Mouse (Mus musculus) adrenal gland, adult 18-20 months (tissue): Measurements from ENCODE around the gene Col25a1. TPM values are rescaled to one million over a fixed set of nuclear protein-coding genes. Genes with fewer than 3 reads are reported as not detected.

Experiments
- DNase-seq, 2 experiments: peaks; one replicate each; pipeline ENCODE4 v3.0.0; 2021 to 2022; ENCODE audit warnings: low spot score in 2 of 2
- total RNA-seq, 2 experiments: library from RNA; stranded (reverse); gene quantifications; 1 replicate in 1 of 2; 2 replicates in 1 of 2; pipeline ENCODE4 v1.2.3; 2021

Gene Col25a1
- total RNA-seq, 2 experiments from 2014 or later, result 1.5 to 5.6 TPM

DNA sequence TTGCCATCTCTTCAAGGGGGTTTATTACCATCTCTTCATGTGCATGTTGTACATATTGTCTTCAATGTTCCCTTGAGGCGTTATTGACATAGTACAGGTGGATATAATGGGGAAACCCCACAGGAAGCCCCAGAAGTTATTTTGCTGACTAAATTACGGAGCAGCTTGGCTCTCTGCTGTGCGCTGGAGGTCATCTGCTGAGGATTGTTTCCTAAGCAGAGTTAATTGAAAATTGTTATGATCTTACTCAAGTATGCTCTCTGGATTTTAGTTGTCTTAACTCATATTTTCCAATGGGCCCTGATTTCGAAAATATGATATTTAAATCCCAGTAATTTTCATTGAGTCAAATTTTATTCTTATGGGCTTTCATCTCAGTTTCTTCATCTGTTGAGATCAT, 178.0 kb downstream of the Col25a1 start:
- DNase-seq, result no peak

DNA sequence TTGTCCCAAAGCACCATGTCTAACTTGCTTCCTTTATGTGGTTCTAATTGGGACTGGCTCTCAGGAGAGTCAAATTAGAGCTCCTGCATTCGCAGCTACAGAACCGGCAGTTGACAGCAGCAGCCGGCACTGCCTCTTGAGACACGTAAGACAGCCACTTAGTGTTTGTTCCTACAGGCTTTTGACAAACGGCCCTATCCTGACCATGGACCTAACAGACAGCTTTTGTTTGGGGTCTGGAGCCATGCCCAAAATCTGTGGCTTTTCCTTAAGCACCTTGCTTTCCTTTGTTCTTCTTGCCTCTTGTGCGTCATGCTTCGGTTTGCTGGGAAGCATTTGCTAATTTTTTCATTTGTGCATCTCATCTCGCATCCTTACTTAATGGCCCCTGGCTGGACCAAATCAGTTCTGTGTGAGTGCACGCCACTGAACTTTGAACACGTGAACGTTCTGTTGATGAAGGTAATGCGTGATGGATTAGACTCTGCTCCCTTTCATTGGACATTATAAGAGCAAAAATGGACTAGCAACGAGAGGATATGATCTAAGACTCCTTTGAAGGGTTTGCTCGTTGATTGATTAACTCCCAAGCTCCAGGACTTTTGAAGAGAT, 179.5 kb downstream of the Col25a1 start:
- DNase-seq, result no peak

DNA sequence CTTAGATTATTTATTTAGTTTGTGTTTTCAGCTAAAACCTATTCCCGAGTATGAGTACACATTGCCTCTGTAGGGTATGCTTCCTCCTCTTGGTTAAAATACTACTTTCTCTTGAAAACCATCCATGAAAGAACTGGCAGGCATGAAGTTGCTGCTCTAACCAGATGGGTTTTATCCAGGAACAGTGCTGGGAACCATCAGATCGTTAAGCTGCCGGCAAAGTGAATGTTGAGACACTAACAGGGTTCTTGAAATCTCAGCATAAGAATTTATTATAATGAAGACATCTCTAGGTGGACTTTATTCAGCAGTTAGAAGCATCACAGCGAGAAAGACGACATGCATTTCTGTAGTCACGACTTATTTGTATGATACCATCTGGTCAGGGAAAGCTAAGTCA, 181.9 kb downstream of the Col25a1 start:
- no peak for DNase-seq

DNA sequence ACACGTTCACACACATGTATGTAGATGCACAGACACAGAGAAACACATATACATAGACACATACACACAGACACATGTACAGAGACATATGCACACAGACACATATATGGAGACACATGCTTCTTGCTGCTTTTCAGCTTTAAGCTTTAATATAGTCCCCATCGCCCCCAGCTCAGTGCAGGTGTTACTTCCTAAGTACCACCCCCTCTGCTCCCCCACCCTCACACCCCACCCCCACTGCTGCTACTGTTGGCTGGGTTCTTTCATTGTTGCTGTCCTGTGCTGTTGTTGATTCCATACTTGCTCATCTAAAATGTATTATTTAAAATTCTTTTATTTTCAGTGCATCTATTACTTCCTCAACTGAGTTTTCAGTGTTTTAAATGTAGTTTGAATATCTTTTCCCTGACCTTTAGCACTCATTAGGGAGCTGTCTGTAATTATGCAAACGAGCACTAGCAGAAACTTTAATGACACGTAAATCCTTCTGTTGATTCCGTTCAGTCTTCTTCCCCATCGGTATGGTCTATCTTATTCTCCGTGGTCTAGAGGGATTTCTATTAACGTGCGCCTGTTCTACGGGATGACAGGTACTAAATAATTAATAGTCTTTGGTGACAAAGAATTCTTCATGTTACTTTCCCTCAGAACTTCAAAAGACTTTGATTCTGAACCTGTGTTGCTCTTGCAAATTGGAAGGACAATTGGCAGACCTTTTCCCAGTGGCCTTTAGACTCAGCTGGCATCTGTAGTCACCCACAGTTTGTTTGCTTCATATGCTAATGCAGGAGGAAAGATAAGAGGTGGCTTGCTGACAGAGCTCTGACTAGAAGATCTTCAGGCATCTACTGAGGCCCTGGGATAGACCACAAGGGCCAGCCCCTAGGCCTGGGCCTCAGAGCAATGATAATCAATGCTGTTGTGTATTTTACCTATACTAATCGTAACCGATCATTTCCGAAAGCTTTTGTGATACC, 196.0 kb downstream of the Col25a1 start:
- no peak for DNase-seq

DNA sequence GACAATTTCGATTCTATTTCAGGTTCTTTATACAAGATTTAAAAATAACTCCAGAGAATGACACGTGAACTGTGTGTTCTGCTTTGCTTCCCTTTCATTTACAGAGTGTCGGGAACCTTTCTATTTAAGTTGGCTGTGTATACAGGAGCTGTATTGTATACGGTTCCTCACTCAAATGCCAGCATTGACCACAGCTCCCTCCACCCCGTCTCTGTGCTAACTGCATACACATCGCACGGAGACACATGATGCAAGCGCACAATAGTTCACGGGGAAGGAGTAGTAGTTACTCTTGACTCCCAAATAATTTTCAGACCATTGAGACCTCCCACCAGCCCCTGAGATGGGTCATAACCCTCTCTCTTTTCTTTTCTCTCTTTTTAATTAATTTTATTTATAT, 197.6 kb downstream of the Col25a1 start:
- no peak for DNase-seq

DNA sequence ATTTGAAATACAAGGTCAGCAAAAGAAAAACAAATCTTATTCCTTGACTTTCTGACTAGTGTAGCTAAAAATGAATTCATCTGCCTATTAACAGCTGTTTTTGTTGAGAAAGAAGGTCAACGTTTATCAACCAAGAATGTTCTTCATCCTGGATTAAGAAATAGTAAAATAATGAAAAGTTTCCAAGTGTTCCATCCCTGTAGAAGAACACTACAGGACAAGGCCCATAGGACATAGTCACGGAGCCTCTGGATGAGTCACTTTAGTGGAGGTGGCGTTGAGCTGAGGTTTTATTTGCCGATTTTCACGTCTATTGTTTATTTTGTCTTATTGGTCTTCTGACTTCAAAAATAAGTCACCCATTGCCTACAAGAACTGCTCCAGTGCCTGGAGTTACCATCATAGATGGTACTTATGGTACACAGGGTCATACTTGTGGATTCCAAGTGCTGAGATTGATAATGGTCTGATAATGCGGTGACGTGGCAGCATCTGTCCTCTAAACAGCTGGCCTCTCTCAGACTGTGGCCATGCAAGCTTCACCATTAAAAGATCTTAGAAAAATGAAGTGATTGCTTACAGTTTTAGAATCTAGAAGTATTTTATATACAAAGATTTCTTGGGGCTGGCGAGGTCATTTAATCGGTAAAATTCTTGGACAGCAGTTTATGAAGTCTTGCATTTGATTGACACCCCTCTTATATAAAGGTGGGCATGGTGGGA, 198.7 kb downstream of the Col25a1 start:
- DNase-seq, result no peak

DNA sequence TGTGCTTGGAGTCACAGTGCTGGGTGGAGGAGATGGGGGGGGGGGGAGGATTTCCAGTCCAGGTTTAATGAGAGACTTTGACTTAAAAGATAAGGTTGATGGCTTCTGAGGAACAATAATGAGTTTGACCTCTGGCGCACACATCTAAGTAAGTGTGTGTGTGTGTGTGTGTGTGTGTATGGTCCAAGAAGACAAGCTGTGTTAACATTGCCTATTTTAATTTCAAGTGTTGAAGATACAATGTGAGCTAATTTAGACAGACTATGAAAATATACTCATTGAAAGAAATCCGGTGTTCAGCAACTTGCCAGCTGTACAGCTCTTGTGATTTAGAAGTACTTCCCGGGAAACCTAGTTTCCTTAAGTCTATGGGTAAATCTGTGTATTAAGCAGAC, 199.3 kb downstream of the Col25a1 start:
- no peak for DNase-seq

DNA sequence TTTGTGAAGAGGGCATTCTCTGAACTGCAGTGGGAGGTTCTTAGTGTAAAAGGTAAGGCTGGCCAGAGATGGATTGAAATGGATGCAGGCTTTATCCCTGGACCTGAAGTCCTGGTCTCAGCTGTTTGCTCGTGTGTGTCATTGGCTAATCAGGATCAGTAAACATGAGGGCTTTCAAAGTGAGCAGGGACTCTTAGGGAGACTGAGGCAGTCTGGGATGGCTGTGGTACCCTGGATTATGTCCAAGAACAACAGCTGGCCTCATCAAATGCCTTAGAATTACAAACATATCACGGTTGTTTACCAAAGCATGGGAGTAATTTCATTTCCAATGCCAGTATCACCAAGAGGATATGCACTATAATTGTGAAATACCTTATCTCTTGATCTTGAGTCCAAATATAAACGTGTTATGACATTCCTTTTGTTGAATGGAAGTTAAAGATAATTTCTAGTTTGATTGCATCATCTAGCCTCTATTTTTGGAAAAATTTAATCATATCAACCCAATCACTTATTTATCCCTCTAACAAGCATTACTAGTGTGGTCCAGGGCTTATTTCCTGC, 201.1 kb downstream of the Col25a1 start:
- no peak for DNase-seq

DNA sequence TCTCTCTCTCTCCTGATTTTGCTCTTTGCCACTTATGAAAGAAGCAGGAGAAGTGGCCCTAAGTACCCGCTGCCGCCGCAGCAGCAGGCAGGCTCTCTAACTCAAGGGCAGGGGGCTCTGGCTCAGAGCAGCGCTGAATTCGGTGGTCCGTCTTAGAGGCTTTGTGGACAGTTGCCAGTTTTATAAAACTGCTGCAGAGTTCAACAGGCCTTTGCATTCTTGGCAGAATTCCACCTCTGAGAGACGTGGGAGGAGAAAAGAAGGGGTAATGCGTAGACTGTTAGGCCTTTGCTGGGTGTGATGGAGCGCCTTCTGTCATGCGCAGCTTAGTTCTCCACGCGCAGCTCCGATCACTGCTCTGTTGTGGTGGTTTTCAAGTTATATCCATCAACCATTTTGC, 206.6 kb downstream of the Col25a1 start:
- DNase-seq, result peak in 1 of 2 experiments; percentile 31

DNA sequence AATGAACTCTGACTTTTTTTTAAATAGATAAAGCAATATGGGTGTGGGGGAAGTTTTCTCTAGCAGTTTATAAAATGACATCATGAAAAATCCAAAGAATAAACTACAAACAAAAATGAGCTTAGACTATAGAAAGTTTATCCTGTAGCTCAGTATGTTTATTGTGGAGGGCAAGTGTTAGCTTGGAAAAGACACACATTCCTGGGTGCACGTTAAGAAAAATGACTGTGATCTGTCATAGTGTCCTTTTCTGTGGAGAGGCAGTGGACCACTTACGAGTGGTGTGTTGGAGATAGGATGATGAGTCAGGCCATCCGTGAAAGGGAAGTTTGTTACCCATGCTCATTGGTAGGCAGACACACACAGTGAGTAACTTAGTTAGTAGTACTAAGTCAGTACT, 207.1 kb downstream of the Col25a1 start:
- no peak for DNase-seq

DNA sequence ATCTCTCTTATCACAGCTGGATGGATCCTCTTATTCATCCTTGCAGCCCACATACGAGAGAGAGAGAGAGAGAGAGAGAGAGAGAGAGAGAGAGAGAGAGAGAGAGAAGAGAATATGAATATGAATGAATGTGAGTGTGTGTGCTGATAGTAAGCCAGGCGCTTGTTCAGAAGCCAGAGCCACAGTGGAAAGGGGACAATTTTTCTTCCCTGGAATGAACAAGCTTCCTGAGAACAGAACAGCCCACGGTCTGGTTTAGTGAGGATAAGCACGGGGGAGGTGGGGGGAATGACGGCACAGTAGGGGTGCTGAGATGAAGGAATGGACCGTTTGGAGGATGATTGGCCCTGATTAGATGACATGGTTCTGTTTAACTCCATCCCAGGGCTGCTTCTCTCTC, 218.9 kb downstream of the Col25a1 start:
- DNase-seq, result no peak

DNA sequence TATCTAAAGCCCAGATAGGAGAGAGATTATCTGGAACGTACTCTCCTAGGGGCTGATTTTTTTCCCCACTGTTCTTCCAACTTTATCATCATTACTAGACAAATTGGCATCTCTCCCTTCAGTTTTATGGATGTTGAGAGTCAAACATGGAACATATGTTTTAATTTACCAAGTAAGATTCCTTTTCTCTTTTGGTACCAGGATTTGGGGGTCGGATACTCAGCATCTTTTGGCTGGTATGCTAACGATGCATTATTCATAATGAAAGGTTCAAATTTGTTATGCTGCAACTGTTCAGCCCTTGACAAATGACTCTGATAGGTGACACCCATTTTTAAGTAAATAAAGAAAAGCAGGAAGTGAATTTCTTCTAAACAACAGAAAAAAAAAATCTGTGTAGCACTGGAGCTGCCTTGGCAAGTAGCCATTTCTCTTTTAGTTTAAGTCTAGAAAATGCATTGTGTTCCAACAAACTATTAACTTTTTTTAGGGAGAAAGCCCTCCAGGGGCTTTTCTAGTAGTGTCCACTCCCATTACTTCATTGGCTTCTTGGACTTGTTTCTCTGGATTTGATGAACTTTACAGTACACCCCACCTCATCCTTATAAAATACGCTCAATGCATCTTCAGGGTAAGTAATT, 223.2 kb downstream of the Col25a1 start:
- no peak for DNase-seq

DNA sequence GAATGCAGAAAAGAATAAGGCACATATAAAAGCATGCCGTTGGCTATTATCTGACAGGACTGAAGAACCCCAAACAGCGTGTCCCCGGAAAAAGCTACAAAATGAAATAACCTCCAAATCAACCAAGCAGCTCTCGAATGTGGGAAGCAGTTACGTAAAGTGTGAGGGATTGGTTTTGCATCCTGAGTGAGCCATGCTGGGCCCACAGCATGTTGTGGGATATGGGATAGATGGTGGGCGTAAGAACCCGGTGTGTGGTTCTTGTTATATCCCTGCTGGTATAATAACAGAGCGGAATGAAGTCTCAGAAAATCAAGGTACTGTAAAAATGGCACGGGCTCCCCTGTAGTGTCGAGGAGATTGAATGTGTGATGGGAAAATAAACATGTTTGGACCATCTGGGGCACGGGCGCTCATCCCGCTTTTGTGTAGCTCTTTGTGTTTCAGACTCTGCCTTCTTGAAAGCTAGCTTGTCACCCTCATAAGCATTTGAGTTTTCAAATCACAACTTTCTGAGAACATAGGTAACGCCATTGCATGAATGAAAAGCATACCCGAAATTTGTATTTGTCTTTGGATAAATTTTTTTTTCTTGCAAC, 225.4 kb downstream of the Col25a1 start:
- DNase-seq, result no peak

DNA sequence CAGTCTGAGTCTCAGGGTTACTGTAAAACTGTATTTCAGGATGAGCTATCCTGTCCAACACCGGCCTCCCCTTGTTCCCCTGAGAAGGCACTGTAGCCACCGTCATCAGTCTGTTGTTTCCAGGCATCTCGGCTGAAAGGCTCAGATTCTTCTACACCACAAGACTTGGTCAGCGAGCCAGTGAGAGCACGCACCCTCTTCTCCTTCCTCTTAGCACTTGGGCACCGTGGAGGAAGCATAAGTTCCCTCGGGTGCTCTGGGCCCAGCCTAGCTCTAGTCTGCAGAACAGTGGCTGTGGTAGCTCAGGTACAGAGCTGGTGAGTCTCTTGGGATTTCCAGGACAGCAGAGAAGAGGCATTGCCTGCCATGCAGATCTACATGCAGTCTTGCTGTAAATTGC, 229.5 kb downstream of the Col25a1 start:
- DNase-seq, result no peak

DNA sequence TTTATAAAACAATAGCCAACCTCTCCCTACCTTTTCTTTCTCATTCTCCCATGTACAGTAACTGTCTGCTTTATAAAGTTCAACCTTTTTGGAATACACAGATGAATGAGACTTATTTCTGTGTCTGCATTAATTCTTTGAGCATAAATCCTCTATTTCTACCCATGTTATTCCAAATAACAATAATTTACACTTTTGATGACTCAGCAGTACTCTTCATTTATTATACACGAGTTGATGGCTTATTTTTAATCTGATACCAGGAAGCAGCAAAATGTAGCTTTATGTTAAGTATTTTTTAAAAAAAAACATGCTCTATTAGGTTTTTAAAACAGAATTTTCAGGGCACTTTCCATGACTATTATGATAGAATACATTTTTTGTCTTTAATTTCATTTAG, 230.6 kb downstream of the Col25a1 start:
- DNase-seq, result no peak

DNA sequence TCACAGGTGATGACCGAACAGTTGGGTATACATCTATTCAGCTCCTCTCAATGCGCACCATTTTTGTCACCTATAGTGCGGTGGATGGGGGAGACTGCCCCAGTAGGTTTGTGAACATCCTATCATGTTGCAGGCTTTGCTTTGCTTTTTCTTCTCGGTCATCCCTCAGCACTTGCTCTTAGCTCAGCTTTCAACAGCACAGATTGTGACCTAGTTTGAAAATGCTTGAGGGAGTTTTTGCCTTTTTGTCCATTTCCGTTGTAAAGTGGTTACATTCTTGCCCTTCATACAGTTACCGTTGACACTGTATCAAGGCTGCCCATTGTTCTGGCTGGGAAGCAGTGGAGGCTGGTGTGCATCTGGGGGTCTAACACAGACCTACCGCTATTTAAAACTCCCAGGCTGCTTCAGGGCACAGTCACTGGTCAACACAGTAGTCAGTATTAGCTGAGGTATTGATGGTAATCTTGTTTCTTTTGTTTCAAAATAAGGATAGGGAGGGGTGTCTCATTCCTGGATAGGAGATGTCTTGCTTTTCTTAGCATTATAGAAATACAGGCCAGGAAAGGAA, 231.6 kb downstream of the Col25a1 start:
- no peak for DNase-seq

DNA sequence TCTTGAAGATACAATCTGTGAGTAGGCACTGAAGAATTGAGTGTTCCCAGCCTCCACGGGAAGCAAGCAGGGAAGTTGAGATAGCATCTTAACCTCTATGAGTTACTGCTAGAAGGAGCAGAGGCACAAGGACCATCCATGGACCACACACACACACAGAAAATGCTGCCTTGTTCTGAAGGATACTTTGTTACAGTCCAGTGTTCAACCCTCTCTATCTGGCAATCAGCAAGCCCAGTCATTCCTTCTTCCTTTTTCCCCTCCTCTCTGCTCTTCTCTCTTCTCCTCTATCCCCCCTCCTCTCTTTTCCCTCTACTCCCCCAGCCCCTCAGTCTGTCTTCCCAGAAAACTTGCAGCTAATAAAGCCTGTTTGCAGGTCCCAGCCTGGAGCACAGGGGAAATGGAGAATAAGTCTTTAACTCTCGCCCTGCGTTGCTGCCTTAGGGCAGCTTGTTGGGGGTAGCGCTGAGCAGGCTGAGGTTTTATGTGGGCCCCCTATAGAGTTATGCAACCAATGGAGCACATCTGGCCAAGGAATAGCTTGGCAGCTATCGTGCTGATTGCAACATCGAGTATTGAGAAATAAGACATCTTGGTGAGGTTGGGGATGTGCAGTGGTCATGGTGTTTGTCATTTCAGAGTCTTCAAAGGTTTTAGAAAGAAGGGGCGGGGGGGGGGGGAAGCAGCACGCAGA, 235.8 kb downstream of the Col25a1 start:
- no peak for DNase-seq

DNA sequence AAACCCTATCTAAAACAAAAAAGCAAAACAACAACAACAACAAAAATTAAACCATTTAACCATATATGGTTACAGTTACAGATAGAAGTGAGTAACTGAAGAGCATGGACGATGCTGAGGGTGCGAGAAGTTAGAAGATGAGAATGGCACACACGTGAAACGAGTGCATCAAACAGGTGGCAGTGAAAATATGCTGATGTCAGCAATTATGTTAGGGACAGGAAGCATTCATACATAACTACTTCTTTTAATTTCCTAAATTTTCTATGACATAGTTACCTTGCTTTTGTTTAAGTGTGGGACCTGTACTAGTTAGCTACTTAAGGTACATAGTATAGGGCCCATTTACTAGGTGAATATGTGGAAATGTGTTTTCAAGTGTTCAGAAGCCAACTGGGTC, 237.1 kb downstream of the Col25a1 start:
- DNase-seq, result no peak

DNA sequence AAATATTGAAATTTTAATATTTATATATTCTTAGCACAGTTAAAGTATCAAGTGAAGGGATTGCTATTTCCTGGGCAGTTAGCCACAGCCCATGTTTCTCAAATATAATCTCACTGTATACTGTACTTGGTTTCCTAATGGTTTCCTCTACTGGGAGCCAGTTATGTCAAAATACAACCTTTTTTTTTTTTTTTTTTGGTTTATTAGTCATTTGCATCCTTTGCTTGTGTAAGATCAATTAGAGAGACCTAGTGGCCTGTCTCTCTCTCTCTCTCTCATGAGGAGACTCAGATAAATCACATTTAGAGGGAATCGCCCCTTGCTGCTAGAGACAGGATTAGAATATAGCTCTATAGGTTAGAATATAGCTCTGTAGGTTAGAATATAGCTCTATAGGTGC, 237.8 kb downstream of the Col25a1 start:
- no peak for DNase-seq

DNA sequence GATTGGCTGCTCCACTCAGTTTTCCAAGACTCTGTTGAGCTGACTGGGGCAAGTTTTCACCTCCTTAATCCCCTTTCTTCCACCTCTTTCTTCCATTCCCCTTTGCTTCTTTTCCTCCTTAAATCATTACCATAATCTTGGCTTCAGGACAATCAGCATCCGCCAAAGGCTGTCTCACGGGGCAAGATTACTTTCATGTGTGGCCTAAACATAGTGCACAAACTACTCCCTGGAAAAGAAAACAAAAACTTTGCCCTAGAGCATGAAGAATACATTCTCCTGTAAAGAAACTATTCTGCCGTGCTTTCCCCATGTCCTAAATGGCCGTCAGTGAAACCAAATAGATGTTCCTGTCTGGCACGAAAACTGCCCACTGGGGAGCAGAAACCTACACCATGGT, 238.9 kb downstream of the Col25a1 start:
- no peak for DNase-seq
